In genomic region chr8:121399173-121399572, GRCm38 (mm10) we compare ENCODE assay signal across 8 mouse cellular contexts.
"Had no signal": no experiment of that assay in that cellular context is flagged by ENCODE, and none has a peak within 500 bp of the region (broad histone marks: within the 10 kb centered on the region; RNA-seq: fewer than 3 reads in every experiment).

No protein-coding gene starts in this region.

- H3K4me2 ChIP-seq: liver, embryonic 12.5 days had no signal

- H3K4me3 ChIP-seq: liver, embryonic 12.5 days had no signal

- H3K9ac ChIP-seq: liver, embryonic 12.5 days had no signal

- H3K9me3 ChIP-seq: liver, embryonic 12.5 days had no signal

- H3K4me1 ChIP-seq: liver, embryonic 12.5 days had no signal

- ATAC-seq: liver, embryonic 12.5 days; lung, postnatal 0 days; midbrain, embryonic 16.5 days had no signal

- H3K36me3 ChIP-seq: liver, embryonic 12.5 days had no signal

- H3K27ac ChIP-seq: liver, embryonic 12.5 days had no signal

- DNase-seq: kidney, adult 9 months; left cerebral cortex, postnatal 4 days; lung, postnatal 36 days; right cerebral cortex, postnatal 14 days; thymus, postnatal 4 days had no signal
